Mouse (Mus musculus) heart, embryonic 13.5 days (tissue): ENCODE measurements at regions not wholly inside any gene's neighbourhood (a gene's known extent, or its start where the extent isn't known, plus 50 kb on each side); places are given as distances from the start of the nearest gene placed in this dataset.

Experiments used
- ATAC-seq: fragments of 200-750 bp; cut with Nextera tagmentation; 2 replicates; pipeline ENCODE4 v1.8.0; 2017; ENCODE audit warnings: moderate TSS enrichment; ENCODE audit not compliant: insufficient number of reproducible peaks, low FRiP score, low TSS enrichment; ENCODE audit errors: extremely low read depth
- H3K27ac ChIP-seq: fragments of 300-500 bp; sonication (generic); replicated peaks from 2 replicates; pipeline ENCODE4 v1.5.1; 2015; ENCODE audit warnings: moderate library complexity, mild to moderate bottlenecking, inconsistent platforms
- H3K27me3 ChIP-seq: fragments of 300-500 bp; sonication (generic); replicated peaks from 2 replicates; pipeline ENCODE4 v1.6.1; 2015; ENCODE audit warnings: mild to moderate bottlenecking, inconsistent platforms
- H3K36me3 ChIP-seq: fragments of 300-500 bp; sonication (generic); 2 replicates; pipeline ENCODE4 v1.6.1; 2015; ENCODE audit warnings: mild to moderate bottlenecking, inconsistent platforms
- H3K4me1 ChIP-seq: fragments of 300-500 bp; sonication (generic); 2 replicates; pipeline ENCODE4 v1.6.1; 2015; ENCODE audit warnings: inconsistent platforms
- H3K4me2 ChIP-seq: fragments of 300-500 bp; sonication (generic); 2 replicates; pipeline ENCODE4 v1.6.1; 2015; ENCODE audit warnings: inconsistent platforms, mild to moderate bottlenecking, moderate library complexity
- H3K4me3 ChIP-seq: fragments of 300-500 bp; sonication (generic); 2 replicates; pipeline ENCODE4 v1.5.1; 2015; ENCODE audit warnings: moderate library complexity, mild to moderate bottlenecking, inconsistent platforms
- H3K9ac ChIP-seq: fragments of 300-500 bp; sonication (generic); 2 replicates; pipeline ENCODE4 v1.6.1; 2015; ENCODE audit warnings: inconsistent platforms, mild to moderate bottlenecking, moderate library complexity
- H3K9me3 ChIP-seq: fragments of 300-500 bp; sonication (generic); 2 replicates; pipeline ENCODE4 v1.6.1; 2016; ENCODE audit warnings: inconsistent platforms
- WGBS: fragments of 180-500 bp; shearing (Covaris S2); methylation state at CpG from one replicate; pipeline ENCODE4 v1.1.7; 2015; ENCODE audit warnings: mixed read lengths; 5-methylcytosine and 5-hydroxymethylcytosine counted together

- H3K4me2 ChIP-seq: no peak overlapping the region
- H3K9ac ChIP-seq: no peak overlapping the region
- no peaks in the 10 kb centered on the region for H3K4me1 ChIP-seq
- no peak overlapping the region for H3K27ac ChIP-seq
- H3K4me3 ChIP-seq: no peak overlapping the region
- H3K9me3 ChIP-seq: peaks cover 6% of the 10 kb centered on the region; the same call in 1 of the 2 replicates
- H3K27me3 ChIP-seq: no peaks in the 10 kb centered on the region
- no peak for ATAC-seq
- no peaks in the 10 kb centered on the region for H3K36me3 ChIP-seq
These were observed 138.3 kb upstream of the Abca1 start for GRCm38 (mm10) chr4:53297975-53298374.

- no peak for ATAC-seq
- Histone ChIP-seq H3K4me3 (no peak overlapping the region), H3K9me3 (peaks cover 14% of the 10 kb centered on the region; the same call in 1 of the 2 replicates), H3K4me1 (no peaks in the 10 kb centered on the region), H3K27ac (no peak overlapping the region), H3K27me3 (no peaks in the 10 kb centered on the region), H3K4me2 (no peak overlapping the region), H3K36me3 (no peaks in the 10 kb centered on the region), H3K9ac (no peak overlapping the region)
- WGBS: 80% methylated on average over 3 of the region's 3 CpGs
These were observed 132.9 kb upstream of the Abca1 start for GRCm38 (mm10) chr4:53292606-53293005.

GRCm38 (mm10) chr4:53277741-53278525 is 118.2 kb upstream of the Abca1 start:
- Histone ChIP-seq H3K9ac (no peak overlapping the region), H3K4me3 (no peak overlapping the region), H3K27me3 (no peaks in the 10 kb centered on the region), H3K36me3 (no peaks in the 10 kb centered on the region), H3K27ac (0 out of 2 replicates have a peak overlapping the region, but pooled peaks have one; percentile 24), H3K9me3 (no peaks in the 10 kb centered on the region), H3K4me1 (peaks cover 14% of the 10 kb centered on the region), H3K4me2 (peak overlapping the region; percentile 46)
- ATAC-seq: no peak
- WGBS: 46% methylated on average over 12 of the region's 12 CpGs

GRCm38 (mm10) chr4:53270433-53270832 is 110.7 kb upstream of the Abca1 start:
- Histone ChIP-seq H3K9me3 (no peaks in the 10 kb centered on the region), H3K4me1 (peaks cover 12% of the 10 kb centered on the region), H3K36me3 (no peaks in the 10 kb centered on the region), H3K27me3 (no peaks in the 10 kb centered on the region), H3K4me2 (no peak overlapping the region), H3K27ac (no peak overlapping the region), H3K9ac (no peak overlapping the region), H3K4me3 (no peak overlapping the region)
- WGBS: 80% methylated on average over 10 of the region's 10 CpGs
- no peak for ATAC-seq

- no peaks in the 10 kb centered on the region for H3K27me3 ChIP-seq
- no peak overlapping the region for H3K9ac ChIP-seq
- no peak overlapping the region for H3K4me2 ChIP-seq
- H3K4me1 ChIP-seq: peaks cover 15% of the 10 kb centered on the region
- H3K9me3 ChIP-seq: no peaks in the 10 kb centered on the region
- no peaks in the 10 kb centered on the region for H3K36me3 ChIP-seq
- no peak overlapping the region for H3K27ac ChIP-seq
- 67% methylated on average over 5 of the region's 5 CpGs for WGBS
- ATAC-seq: no peak; the same call in 1 of the 2 replicates
- H3K4me3 ChIP-seq: no peak overlapping the region
These were observed 110.3 kb upstream of the Abca1 start for GRCm38 (mm10) chr4:53269999-53270398.

- peaks cover 21% of the 10 kb centered on the region for H3K4me1 ChIP-seq
- no peak overlapping the region for H3K9ac ChIP-seq
- ATAC-seq: no peak
- WGBS: 79% methylated on average over 5 of the region's 5 CpGs
- no peaks in the 10 kb centered on the region for H3K27me3 ChIP-seq
- no peaks in the 10 kb centered on the region for H3K9me3 ChIP-seq
- H3K27ac ChIP-seq: no peak overlapping the region
- no peak overlapping the region for H3K4me2 ChIP-seq
- H3K4me3 ChIP-seq: no peak overlapping the region
- no peaks in the 10 kb centered on the region for H3K36me3 ChIP-seq
These were observed 109.7 kb upstream of the Abca1 start for GRCm38 (mm10) chr4:53269251-53269842.

- ATAC-seq: no peak
- Histone ChIP-seq H3K27me3 (no peaks in the 10 kb centered on the region), H3K27ac (no peak overlapping the region), H3K4me1 (peaks cover 28% of the 10 kb centered on the region), H3K4me2 (no peak overlapping the region), H3K9ac (no peak overlapping the region), H3K36me3 (no peaks in the 10 kb centered on the region), H3K9me3 (no peaks in the 10 kb centered on the region), H3K4me3 (no peak overlapping the region)
- WGBS: 79% methylated on average over 5 of the region's 5 CpGs
These were observed 105.2 kb upstream of the Abca1 start for GRCm38 (mm10) chr4:53264901-53265300.

GRCm38 (mm10) chr4:53264501-53264900 is 104.8 kb upstream of the Abca1 start:
- no peaks in the 10 kb centered on the region for H3K9me3 ChIP-seq

GRCm38 (mm10) chr4:53263776-53264175 is 104.1 kb upstream of the Abca1 start:
- H3K27me3 ChIP-seq: no peaks in the 10 kb centered on the region
- WGBS: 22% methylated on average over 13 of the region's 13 CpGs
- H3K4me2 ChIP-seq: peak overlapping the region; percentile 41
- no peaks in the 10 kb centered on the region for H3K9me3 ChIP-seq
- H3K36me3 ChIP-seq: no peaks in the 10 kb centered on the region
- peak; percentile 54; the same call in 1 of the 2 replicates for ATAC-seq
- peaks cover 24% of the 10 kb centered on the region for H3K4me1 ChIP-seq
- H3K4me3 ChIP-seq: no peak overlapping the region
- H3K27ac ChIP-seq: peak overlapping the region; percentile 61
- H3K9ac ChIP-seq: peak overlapping the region; percentile 48; the same call in 1 of the 2 replicates

More at GRCm38 (mm10) chr4:53264501-53264900, 104.8 kb upstream of the Abca1 start:
- Histone ChIP-seq H3K4me1 (peaks cover 24% of the 10 kb centered on the region), H3K27ac (peak overlapping the region; percentile 61; the same call in 1 of the 2 replicates), H3K4me3 (no peak overlapping the region), H3K9ac (no peak overlapping the region), H3K4me2 (no peak overlapping the region; the same call in 1 of the 2 replicates), H3K36me3 (no peaks in the 10 kb centered on the region), H3K27me3 (no peaks in the 10 kb centered on the region)
- ATAC-seq: no peak
- 64% methylated on average over 2 of the region's 2 CpGs for WGBS

- Histone ChIP-seq H3K36me3 (no peaks in the 10 kb centered on the region), H3K27me3 (no peaks in the 10 kb centered on the region), H3K9ac (no peak overlapping the region), H3K4me1 (peaks cover 24% of the 10 kb centered on the region), H3K9me3 (no peaks in the 10 kb centered on the region), H3K4me3 (no peak overlapping the region), H3K27ac (no peak overlapping the region), H3K4me2 (no peak overlapping the region)
- no peak for ATAC-seq
- WGBS: 84% methylated on average over 5 of the region's 5 CpGs
These were observed 102.8 kb upstream of the Abca1 start for GRCm38 (mm10) chr4:53262466-53262865.

- no peak overlapping the region for H3K4me3 ChIP-seq
- H3K27me3 ChIP-seq: no peaks in the 10 kb centered on the region
- H3K4me1 ChIP-seq: peaks cover 24% of the 10 kb centered on the region
- H3K9me3 ChIP-seq: no peaks in the 10 kb centered on the region
- ATAC-seq: no peak
- H3K27ac ChIP-seq: no peak overlapping the region
- H3K4me2 ChIP-seq: no peak overlapping the region
- WGBS: 52% methylated on average over 6 of the region's 6 CpGs
- no peak overlapping the region for H3K9ac ChIP-seq
- no peaks in the 10 kb centered on the region for H3K36me3 ChIP-seq
These were observed 102.0 kb upstream of the Abca1 start for GRCm38 (mm10) chr4:53261556-53262140.
